Mouse (Mus musculus) retina, postnatal 1 day (tissue): Measurements from ENCODE around the gene Nuak2.
A peak's percentile ranks its signal among the peaks of the same experiment; 100 is the strongest.

Source experiments
- DNase-seq: peaks from one replicate; pipeline ENCODE4 v3.0.0-alpha.2; 2012

Gene Nuak2

DNA sequence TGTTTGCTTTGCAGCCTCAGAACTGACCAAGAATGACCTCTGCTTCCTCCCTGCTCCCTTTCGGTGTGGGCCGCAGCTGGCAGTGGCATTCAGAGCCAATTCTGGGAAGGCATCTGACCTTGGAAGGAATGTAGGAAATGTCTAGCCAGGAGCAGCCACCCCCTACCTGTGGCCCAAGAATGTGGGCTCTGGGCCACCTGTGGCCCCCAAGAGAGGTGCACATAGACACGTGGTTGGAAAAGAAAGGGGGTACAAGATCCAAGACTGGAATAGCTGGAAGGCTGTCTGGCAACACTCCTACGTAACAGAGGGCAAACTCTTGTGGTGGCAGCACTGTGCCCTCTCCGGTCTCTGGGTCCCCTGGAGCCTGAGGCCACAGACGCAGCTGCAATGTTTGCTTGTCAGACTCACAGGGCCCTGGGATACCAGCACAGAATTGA, 39.3 kb downstream of the Nuak2 start:
- DNase-seq = no peak

DNA sequence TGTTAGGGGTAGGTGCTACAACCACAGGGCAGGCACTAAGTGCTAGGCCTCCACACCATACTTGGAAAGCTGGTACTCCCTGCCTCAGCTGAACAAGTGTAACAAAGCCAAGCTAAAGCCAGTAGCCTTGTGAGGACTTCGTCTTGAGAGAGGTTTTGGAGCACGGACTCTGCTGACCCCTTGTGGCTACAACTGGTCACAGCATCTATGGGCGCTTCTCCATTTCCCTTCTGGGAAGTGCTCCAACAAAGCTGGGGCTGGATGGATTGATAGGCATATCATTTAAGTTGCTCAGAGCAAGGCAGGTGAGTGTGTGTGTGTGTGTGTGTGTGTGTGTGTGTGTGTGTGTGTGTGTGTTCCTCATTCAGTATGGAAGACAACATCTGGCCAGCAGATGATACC, 39.9 kb downstream of the Nuak2 start:
- DNase-seq = peak; percentile 93

DNA sequence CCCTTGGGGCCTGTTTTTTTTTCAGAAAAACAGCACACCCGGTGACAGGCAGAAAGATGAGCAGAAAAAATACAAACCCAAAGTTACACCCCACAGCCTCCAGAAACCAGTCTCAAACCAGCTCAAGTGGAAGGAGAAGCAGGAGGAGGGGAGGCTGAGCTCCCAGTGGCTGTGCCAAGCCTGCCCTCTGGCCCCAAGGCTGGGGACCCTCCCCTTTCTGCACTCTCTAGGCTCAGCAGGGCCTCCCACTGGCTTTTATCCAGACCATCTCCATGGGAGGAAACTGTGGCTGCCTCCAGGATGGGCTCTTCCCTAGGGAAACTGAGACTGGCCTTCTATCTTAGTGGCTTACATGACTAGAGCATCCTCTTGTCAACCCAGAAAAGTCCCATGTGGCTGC, 40.9 kb downstream of the Nuak2 start:
- DNase-seq = peak; percentile 33

DNA sequence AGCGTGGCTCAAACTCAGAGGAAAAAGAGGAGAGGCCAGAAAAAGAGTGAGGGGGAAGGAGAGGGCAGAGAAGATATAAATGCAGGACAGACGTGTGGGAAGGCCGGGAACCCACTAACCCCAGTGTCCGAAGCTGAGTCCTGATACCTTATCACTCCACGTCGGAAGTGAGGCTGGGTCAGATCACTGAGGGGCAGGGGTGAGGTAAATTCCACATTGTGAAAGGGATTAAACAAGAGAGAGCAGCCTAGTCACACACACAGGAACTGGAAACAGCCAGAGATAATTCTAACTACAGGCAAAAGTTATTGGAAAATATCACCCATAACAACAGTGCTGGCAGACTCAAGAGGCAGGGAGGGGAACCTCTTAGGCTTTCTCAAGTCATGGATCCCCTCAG, 46.0 kb downstream of the Nuak2 start:
- no peak for DNase-seq

DNA sequence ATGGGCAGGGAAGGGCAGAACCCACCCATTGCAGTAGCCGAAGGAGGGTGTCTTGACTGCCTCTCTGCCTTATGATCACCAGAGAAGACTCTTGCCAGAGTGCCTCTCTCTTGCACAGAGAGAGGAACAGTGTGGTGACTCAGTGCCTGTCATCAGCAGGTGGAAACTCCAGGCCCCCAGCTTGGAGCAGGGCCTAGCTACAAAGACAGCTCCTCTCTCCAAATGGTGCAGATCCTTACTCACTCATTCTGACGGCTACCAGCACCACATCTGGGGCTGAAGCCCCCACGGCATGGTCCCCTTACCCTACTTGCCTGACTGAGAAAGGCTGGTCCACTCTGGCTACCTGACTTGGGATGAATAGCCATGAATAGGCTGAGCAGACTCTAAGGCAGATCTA, 48.5 kb downstream of the Nuak2 start:
- DNase-seq = no peak

DNA sequence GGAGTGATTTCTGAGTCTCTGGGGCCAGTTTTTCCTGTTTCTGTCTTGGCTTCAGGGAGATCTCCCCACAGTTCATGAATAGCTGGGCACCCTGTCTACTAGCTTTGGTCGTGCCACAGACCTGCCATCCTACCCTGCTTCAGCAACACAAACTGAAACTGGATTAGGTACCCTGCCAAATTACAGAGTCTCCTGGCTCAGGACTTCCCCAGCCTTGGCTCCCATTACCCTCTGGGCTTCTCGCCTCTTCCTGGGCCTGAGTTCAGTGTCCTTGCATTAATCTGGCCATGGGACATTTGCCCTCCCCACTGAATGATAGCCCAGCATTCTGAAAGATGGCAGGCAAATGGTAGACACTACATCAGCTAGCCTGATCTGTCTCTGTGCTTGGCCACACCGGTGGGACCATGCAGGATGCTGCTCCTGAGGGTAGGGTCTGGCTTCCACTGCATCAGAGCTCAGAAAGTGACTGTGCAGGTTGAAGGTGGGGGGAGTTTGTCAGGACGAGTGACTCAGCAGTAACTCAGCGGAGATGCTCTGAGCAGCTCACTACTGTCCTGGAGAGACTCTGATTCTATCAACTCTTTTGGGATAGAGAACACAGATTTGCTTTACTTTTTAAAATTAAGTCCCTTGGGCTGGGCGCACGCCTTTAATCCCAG, 49.1 kb downstream of the Nuak2 start:
- DNase-seq = no peak

DNA sequence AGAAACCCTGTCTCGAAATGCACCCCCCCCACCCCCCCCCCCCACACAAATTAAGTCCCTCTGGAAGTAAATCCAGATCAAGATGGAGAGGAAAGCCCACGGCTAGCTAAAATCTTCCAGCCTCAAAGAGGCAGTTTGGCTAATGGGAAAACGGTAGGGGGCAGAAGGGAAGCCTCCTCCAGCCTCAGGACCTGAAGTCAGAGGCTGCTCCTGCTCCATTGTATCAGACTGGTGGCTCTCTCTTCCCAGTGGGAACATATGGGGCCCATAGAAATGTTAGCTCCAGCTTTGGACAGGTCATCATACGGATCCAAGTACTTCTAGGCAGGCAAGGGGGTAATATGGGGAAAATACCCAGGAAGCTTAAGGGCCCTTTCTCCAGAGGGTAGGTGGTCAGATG, 49.7 kb downstream of the Nuak2 start:
- peak; percentile 53 for DNase-seq

DNA sequence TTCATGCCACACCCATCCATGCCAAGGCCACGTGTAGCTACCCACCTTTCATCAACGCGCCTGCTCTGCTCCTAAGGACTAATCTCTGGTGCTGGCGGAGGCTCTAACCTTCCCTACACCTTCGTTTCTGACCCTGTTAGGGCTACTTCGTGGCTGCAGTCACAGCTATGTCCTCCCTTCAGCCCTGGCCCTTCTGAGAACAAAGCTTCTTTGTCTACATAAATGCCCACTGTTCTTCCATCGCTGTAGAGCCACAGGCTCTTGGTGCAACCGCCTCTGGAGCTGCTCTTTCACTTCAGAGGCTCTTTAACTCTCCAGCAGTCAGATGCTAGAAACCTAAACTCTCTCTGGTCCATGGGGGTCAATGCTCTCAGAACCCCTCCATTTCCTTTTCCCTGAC, 50.3 kb downstream of the Nuak2 start:
- peak; percentile 74 for DNase-seq

DNA sequence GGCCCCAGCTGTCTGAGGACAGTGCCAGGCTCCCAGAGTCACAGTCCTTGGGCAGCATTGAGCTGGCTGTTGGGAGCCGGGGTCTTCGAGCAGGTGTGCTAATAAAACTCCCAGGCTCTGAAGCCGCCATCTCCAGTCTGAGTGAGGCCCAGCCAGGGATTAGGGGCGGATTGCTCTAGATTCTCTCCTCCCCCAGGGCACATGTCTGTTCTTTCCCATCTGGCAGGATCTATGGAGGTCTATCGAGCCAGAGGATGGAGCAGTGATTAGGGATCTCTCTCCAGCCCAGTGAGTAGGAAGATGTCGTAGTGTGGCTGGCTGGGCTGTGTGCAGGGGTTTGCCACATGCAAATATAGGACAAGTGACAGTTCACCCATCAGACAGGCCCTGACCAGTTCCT, 51.0 kb downstream of the Nuak2 start:
- DNase-seq = peak; percentile 88

DNA sequence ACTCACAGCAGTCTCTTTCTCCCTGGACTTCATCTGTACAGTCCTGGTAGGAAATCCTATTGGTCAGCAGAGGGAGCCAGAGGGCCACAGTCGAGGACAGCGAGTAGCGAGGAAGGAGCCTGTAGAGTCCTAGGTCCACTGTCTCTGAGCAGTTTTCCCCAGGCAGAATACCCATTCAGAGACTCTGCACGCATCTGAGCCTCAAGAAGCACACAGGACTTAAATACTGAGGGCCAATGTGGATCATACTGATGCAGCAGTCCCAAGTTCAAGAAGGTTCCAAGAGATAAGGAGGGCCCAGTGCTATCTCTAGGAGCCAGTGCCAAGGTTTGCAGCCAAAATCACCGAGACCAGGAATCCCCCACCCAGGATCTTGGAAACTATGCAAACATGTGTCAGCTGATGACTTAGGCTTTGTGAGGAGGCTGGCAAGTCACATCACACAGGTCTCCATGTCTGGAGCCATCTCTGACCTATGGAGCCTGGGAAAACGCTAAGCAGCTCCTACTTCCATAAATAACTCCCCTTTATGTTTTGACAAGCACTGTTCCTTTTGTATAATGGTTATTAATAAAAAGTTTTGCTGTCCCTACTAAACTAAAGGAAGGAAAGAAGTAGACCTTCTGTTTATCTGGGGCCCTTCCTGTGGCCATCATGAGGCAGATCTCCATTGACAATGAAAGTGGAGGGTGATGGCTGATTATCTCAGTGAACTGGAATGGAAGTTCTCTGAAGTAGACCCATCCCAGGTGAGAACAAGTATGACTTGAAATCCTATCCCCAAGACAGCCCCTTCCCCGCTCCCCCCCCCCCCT, 52.0 kb downstream of the Nuak2 start:
- DNase-seq = peak; percentile 92

DNA sequence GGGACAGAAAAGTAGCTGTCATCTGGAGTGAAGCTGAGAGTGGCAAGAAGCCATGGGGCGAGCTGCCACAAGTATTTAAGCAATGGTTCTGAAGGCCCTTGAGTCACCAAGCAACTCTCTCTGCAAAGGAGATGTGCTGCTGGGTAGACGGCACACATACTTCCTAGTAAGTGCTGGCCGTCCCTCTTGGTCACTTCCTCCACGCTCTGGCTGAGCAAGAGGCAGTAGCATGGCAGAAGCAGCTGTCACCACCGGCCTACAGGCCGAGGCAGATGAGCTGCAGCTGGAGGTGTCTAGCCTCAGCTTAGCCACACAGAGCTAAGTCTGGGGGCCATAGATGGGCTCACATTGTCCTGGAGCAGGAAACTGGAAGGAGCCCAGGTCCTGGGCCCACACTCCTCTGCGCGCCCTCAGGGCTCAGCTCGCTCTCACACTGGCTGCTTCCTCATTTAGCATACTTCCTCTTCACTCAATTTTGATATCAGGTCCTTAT, 54.8 kb downstream of the Nuak2 start:
- no peak for DNase-seq

DNA sequence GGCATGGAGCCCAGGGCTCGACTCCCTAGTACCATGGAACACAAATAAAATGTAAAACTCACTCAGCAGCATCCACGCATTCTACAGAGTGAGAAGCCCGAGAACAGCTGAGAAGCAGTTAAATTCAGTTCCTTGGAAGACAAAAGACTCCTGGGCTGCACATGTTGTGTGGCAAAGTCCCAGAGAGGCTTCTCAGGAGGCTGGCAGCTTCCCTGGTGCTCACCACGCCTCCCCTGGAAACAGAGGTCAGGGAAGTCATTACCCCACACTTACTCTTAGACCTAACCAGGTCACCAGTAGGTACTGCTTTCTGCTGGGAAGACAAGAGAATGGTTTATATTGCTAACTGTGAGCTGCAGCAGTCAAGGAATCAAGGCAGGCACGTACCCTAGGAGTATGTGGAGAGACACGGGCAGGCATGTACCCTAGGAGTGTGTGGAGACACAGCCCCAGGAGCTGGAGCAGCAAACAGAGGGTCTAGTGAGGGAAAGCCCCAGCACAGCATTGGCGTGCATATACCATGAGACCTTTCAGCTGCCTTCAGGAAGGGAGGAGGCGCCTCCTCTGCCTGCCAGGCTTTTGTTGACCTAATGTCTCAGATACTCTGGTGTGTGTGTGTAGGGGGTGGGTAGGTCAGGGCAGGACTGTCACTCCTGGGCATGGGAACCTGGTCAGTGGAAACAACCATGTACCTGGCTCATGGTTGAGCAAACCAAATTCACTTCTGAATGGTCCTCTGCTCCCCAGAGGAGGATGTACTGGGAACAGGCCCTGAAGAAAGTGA, 55.6 kb downstream of the Nuak2 start:
- no peak for DNase-seq

DNA sequence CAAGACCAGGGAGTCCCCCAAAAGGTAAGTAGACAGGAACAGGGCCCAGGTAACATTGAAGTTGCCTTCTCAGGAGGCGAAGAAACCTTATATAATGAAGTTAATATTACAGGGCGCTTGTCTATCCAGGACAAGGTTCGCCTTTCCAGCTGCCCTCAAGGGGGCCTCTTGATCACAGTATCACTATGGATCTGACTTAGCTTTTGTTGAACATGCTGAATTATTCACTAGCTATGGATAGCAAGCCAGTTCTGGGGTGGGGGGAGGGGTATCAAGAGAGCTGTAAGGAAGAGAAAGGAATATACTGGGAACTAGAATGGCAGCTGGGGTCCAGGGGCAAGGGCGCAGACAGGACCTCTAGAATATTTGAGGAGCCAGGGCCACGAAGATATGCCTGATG, 56.4 kb downstream of the Nuak2 start:
- no peak for DNase-seq

DNA sequence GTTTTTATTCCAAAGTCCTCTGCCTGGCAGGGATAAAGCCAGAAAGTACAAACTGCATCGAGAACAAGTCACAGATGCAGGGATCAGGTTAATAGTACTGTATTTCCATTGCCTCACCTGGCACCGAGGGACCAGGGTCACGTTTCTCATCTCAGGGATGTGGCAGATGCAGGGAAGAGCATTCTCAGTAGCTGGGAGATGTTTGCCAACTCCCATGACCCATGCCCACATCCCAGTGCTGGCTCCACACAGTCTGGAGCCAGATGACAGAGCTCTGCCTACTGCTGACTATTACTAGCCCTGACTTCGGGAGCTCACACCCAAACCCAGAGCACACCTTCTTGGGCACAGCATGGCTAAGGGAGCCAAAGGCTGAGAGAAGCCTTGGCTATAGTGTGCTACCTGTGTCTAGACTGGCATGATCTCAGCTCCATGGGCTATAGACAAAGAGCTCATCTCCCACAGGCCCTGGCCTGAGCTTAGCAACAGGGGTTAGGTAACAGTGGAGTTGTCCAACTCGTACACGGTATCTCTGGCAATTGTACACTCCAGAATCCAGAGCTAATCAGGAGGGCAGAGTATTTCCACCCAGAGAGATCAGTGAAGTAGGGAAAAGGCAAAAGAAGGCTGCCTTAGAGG, 57.1 kb downstream of the Nuak2 start:
- no peak for DNase-seq

DNA sequence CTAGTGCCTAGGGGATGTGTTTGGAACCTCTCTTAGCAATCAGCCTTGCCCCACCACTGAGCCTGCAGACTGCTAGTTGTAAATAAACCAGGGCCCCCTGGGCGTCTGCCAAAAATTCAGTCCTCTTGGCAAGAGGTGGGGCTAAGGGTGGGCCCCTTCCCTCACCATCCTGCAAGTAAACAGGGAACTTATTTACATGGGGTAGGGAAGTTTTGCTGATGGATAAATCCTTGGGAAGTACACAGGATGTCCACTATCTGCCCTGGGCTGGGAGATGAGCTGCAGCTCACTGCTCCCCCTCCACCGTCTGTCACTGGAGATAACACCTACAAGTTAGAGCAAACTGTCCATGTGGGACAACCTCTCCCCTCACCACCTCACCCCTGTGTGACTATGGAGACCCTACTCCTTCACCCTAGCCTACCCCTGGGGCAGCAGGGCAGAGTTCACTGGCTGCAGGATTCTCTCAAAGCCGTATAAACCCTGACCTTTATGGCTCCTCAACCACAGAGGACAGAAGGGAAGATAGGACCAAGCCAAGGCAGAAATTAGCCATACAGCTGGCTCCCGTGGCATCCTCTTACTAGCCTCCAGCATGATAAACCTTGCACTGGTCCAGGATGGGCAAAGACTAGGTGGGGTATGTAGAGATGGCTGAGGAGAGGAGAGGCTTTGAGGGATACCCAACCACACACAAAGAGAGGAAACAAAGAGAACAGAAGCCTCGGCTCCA, 58.4 kb downstream of the Nuak2 start:
- peak; percentile 41 for DNase-seq

DNA sequence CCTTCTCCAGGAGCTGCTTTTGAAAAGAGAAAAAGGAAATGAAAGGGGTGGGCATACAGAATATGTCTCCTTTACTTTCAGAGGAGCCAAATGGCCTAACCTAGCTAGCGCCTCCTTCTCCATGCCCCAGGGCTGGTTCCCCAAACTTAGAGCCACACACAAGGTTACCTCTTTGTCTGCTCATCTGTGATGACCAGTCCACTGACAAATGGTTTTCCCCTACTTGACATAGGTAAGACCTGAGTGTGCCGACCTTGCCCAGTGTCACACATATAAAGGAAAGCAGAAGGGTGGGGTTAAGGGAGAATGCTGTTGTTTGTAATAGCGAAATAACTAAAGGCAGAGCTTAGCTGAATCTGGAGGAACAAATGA, 58.9 kb downstream of the Nuak2 start:
- DNase-seq = no peak

DNA sequence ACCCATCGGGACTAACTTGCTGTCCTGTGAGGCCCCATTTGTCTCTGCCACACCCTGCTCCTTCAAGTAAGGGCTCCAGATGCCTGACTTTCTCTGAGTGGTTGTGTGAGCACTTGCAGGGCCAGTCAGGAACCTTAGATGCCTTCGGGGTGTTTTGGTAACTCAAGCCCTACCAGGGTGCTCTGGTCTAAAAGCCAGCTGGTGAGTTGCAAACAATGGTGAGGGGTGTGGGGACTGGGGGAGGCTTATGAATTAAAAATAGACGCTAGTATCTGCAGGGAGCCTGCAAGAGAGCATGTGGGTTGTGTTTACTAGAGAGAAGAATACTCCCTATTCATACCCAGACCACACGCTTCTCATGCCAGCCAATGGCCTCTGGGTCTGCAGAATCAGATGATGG, 59.3 kb downstream of the Nuak2 start:
- peak; percentile 34 for DNase-seq

DNA sequence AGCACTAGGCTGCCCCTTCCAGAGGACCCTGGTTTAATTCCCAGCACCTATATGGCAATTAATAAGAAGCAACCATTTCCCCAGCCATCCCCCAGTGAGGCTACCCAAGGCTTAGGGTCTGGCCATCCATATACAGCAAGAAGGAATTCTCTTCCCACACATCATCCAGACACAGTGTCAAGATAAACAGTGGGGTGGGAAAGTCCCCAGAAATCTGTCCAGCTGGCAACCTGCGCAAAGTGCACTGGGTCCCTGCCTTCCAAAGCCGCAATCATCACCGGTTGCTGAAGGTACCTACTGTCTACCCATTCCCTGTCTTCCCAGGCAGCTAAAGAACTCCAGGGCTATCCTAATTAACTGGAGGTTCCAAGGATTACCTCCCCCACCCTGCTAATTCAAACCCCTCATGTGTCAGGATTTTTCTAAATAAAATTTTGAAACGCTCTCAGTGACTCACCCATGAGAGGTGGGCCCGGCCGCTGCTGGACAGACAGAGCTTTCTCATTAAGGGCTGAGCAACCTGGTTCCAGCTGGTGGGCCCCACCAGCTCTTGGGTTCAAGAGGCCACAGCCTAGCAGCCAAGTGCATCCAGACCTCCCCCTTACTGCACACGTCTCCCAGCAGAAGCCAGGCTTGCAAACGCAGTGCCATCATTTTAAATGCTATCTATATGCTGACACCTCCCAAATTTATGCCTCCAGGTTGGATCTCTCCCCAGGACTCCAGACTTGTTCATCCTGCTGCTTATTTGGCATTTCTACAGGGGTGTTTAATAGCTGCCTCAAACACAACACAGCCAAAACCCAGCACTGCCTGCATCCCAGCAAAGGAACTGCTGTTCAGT, 60.5 kb downstream of the Nuak2 start:
- no peak for DNase-seq

DNA sequence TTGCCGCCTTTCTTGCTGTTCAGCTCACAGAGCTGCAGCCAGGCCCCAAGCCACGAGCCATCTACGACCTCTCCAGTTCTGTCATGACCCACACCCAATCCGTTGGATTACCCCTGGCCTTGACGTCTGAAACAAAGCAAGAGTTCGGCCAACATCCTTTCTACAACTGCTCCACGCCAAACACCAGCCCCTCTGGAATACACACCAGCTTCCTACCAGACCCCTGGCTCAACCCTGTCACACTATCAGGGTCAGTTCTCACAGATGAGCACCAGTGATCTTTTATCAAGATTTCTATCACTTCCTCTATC, 61.1 kb downstream of the Nuak2 start:
- DNase-seq = no peak

DNA sequence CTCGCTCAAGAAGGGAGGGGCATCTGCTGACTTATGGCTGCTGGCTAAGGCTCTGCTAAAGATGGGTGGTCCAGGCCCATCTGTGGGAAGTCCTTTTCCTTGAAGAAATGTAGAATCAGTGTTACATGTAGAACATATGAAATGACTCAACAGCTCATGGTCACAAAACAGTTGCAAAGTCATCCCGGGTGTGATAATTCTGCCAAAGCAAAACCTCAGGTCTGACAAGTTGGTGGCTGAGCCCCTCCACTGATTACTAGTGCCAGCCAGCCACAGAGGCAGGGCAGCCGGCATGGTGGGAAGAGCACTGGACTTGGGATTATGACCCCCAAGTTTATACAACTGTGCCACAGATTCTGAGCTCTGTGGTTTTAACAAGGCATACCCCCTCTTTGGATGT, 61.9 kb downstream of the Nuak2 start:
- DNase-seq = no peak

DNA sequence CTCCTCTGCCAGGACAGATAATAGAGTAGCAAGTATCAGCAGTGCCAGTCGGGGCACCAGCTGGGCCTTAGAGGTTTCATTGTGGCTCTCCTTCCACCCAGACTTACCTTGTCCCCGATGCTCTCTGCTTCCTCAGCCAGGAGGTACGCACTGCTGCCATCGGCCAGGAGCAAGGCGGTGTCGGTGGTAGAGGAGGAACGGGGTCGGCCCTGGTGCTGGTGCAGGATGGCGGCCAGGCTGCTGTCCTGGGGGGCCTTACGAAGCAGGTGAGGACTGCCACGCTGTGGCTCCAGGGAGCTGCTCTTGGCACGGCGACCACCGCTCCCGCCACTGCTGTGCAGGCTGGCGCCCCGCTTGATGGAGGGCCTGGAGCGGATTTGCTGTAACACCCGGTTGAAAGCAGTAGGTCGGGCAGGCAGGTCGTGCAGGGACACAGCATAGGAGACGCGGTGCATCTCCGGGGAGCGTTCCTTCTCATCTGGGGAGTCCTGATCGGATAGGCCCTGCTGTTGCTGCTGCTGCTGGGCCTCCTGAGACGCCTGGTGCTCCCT, 64.7 kb downstream of the Nuak2 start:
- no peak for DNase-seq
